Mouse (Mus musculus): ENCODE results near the gene Nans. TPM values are rescaled to one million over a fixed set of nuclear protein-coding genes. Genes with fewer than 3 reads are reported as not detected.
A peak's percentile ranks its signal among the peaks of the same experiment; 100 is the strongest.

The Nans gene
- 10 to 100 TPM; 19.4 to 19.7 TPM for total RNA-seq (2021)

DNA sequence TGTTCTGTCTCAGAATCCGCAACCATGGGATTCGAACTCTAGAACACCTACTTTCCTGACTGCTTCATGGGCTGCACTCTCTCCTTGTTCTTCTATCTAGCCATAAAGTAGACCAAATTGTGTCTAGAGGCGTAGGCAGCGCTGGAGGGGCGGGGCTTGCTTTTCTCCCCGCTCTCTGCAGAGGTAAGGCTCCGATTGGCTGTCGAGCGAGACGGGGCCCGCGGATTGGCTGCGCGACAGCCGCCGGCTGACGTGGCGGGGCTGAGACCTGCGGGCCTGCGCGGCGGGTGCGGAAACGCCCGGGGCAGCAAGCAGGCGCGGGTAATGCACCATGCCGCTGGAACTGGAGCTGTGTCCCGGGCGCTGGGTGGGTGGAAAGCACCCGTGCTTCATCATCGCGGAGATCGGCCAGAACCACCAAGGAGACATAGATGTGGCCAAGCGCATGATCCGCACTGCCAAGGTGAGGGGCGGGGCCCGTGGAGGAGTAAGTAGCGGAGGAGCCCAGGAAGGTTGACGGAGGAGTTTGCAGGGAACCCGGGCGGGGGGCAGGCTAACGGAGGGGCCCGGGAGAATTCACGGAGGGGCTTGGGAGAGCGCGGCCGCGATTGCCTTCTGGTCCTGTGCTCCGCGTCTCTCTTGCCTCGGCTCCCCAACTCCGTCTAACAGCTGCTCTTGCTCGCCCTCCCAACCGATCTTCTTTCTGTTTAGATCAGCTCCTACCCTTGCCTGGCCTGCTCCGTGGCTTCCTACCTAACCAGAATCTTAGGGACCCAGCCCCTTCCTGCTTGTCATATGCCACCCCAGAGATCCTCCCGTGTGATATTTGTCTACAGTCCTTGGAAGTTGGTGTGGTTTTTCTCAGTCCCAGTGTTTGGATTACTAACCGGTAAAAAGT is at the start of gene Nans:
Nans (plus strand) TSS at position 221 of the 898 bp plus-strand sequence.
- intact Hi-C loops (cut with DNase I), result loop anchor here (5.0 kb wide), 1 partner anchor 37 kb away; the partner anchor contains the start of gene Anp32b
- DNase-seq (ENCODE audit: low spot score in 2 of 2), result peak; percentile 94 to 96

DNA sequence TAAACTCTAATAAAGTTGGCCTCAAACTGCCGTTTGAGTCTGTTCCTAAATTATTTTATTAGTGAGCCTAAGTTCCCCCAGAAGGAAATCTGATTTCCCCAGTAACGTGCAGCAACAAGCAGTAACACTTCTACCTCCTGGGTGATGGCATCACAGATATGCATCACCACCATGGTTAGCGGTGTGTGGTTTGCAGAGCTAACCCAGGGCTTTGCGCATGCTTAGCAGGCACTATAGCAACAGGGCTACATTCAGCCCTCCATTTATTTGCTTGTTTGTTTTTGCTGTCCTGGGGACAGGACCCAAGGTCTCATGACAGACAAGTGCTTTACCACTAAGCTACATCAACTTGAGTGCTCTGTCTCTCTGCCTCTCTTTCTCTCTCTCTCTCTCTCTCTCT is 46.5 kb upstream of the Nans start:
- intact Hi-C loops (cut with DNase I), result no loop called here
- no peak for DNase-seq (ENCODE audit: low spot score in 2 of 2)

DNA sequence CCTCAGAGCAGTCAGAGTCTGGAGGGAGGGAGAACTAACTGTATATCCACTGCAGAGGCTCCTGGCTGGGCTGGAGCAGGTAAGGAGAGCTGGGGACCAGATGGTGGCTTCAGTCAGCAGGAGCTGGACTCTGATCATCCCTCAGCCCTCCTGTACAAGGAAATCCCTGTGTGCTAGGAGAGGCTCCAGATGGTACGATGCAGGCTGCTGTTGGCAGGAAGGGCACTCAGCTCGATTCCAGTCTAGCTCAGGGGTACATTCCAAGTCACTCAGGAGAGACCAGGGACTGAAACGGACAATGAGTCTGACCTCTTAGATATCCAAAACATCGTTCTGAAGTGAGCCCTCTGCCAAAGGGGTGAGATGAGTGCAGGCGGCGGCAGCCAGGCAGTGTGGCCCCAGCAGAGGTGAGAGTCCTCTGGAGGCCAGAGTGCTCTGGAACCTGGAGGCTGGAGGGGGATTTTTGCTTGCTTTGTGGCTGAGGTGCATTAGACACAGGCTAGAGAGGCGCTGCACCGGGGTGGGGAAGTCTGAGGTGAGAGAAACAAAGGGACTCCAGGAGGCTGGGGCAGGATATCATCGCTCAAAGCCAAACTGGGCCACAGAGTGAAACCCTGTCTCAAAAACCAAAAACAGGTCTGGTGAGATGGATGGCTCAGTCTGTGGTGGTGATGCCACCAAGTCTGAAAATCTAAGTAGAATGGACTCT is 43.7 kb upstream of the Nans start:
- intact Hi-C loops (cut with DNase I), result no loop called here
- DNase-seq (ENCODE audit: low spot score in 2 of 2), result no peak

DNA sequence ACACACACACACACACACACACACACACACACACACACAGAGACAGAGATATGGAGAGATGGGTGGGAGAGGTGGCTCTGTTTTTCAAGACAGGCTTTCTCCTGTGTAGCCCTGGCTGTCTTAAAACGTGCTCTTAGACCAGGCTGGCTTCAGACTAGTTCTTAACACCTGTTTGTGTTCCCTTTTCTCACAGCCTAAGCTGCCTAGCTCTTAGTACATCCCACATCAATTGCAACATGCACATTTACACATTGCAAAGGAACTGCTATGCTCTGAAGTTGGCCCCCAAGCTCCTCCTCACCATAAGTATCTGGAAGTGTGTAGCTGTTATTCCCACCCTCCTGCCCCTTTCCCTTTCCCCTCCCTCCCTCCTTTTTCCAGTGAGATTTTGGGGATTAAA is 41.6 kb upstream of the Nans start:
- intact Hi-C loops (cut with DNase I), result no loop called here

DNA sequence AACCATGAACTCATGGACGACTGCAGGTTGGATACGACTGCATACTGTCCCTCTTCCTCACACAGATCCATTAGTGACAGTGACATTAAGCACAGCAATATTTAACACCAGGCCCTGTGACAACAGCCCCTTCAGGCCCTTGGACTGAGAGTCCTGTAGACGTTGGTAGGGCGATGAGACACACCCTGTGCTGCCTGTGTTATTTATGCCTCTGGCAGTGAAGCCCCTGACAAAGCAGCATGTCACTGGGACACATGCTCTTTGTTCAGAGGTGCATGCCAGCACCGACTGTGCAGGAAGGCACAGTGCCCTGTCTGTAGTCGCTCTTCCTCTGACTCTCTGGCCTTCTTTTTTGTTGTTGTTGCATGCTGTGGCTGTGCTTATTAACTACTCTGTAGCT is 40.2 kb upstream of the Nans start:
- no peak for DNase-seq (ENCODE audit: low spot score in 2 of 2)
- intact Hi-C loops (cut with DNase I), result no loop called here

More for the DNA sequence above, 41.6 kb upstream of the Nans start:
- DNase-seq (ENCODE audit: low spot score in 2 of 2), result no peak

DNA sequence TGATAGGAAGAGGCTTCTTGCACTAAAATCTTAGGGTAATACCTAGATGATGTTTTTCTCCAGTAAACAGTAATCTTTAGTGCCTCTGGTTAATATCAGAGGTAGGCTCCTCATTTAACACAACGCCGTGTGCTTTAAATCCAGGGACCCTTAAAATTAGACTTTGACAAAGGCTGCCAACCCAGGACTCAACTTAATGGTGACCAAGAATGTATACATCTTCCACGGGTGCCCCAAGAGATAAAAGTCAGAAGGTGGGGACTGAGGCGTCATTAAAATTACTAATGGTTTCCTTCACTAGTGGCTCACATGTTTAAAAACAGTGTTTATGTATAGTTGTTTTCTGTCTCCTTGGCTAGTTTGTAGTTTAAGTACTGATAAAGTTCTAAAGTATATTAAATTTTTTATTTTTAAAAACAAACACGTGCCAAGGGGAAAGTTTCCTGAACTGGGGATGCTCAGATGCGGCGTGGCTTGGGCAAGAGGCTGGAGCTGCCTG is 39.0 kb upstream of the Nans start:
- intact Hi-C loops (cut with DNase I), result loop anchor here (5.0 kb wide), 1 partner anchor 37 kb away; the partner anchor contains the start of gene Nans

DNA sequence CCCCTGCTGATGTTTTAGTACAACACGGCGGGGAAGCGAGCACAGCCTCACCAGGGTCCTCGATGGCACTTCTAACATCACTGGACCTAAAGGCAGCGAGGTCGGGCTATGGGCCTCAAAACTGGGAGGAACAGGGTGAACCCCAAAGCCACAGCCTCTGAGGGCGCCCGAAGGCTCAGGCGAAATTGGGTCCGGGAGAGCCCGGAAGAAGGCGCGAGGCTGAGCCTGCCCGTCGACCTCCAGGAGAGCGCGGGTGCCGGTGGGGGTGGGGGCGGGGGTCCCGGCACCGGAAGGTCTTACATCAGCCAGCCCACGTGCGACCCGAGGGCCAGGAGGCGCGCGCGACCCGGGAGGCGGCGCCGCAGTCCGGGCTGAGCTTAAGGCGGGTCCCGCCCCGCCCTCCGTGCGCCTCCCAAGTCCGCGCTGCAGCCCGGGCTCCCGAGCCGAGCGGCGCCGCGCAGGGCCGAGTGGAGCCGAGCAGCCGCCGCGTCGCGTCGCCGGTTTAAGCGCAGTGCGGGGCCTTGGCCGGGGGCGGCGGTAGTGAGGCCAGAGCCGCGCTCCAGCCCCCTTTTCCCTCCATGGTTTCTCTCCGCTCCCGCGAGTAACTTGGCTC is 38.4 kb upstream of the Nans start, which contains the start of gene Anp32b:
Anp32b (plus strand) TSS at position 384 of the 613 bp plus-strand sequence.
- DNase-seq (ENCODE audit: low spot score in 2 of 2), result peak; percentile 92
- intact Hi-C loops (cut with DNase I), result loop anchor here (5.0 kb wide), 1 partner anchor 37 kb away; the partner anchor contains the start of gene Nans

More for the DNA sequence above, 39.0 kb upstream of the Nans start:
- no peak for DNase-seq (ENCODE audit: low spot score in 2 of 2)

DNA sequence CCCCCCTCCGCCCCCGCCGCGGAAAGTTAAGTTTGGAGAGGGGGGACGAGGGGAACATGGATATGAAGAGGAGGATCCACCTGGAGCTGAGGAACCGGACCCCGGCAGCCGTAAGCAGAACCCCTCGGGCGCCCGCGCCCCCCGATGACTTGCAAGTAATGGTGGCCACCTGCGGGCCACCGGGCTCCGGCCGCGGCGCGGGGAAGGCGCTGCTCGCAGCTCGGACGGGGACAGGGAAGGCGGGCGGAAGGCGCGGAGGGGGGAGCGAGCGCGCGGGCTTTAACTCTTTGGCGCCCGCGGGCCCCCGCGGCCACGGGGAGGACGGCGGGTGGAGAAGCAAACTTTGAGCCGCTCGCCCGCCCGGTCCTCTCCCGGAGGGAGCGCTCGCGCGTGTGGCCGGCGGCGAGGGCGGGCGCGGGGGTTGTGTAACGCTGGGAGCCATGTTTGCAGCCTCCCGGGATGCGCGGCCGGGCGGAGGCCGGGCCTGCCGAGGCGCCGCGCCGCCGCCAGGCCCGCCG is 37.7 kb upstream of the Nans start:
- peak; percentile 71 to 81 for DNase-seq (ENCODE audit: low spot score in 2 of 2)
- intact Hi-C loops (cut with DNase I), result loop anchor here (5.0 kb wide), 1 partner anchor 36 kb away; the partner anchor contains the start of gene Nans

DNA sequence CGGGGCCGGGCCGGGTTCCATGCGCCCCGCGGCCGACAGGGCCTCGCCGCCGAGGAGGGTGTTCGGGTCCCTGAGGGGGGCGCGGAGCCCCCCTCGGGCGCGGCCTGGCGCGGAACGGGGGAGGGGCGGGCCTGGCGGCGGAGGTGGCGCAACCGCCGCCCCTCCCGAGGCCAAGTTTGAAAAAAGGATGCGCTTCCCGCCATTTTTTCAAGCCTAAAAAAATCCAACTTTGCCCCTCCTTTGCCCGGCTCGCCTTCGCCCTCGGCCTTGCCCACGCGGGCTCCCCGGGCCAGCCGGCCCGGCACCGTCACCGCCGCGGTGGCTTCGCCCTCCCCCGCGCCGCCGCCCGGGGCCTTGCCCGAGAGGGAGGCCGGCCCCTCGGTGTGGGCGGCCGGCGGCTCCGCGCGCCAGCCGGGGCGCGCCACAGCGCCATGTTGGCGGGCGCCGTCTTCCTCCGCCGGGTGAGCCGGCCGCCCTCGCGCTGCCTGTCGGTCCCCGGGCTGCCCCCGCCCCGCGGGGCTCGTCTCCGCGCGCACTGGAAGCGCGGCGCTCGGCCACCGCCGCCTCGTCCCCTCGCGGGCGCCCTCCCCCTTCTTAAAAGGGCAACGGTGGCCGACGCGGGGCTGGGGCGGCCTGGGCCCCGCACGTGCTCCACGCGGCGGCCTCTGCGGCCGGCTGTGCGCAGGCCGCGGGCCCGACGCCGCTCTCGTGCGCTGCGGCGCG is 37.1 kb upstream of the Nans start:
- intact Hi-C loops (cut with DNase I), result loop anchor here (1.0 to 5.0 kb wide), 3 partner anchors 35 to 255 kb away; partner anchors contain the start of genes Nans, Trmo and Xpa

DNA sequence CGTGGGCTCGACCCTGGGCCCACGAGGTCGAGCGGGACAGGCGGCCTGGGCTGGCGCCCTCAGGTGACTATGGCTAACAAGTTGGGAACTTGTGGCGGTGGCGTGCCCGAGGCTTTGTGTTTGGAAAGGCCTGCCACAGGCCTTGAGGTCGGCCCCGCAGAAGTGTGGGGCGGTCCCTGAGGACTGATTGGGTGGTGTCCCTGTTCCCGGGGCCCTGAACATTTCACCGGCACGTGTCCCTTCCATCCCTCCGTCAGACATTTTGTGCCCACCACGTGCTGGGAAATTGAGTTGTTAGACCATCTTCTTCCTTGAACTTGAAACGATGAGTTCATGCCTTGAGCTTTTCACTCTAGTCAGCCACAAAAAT is 36.6 kb upstream of the Nans start:
- intact Hi-C loops (cut with DNase I), result loop anchor here (1.0 to 5.0 kb wide), 3 partner anchors 35 to 256 kb away; partner anchors contain the start of genes Nans, Trmo and Xpa
- DNase-seq (ENCODE audit: low spot score in 2 of 2), result peak; percentile 29 to 56

More for the DNA sequence above, 37.1 kb upstream of the Nans start:
- peak; percentile 57 to 81 for DNase-seq (ENCODE audit: low spot score in 2 of 2)

DNA sequence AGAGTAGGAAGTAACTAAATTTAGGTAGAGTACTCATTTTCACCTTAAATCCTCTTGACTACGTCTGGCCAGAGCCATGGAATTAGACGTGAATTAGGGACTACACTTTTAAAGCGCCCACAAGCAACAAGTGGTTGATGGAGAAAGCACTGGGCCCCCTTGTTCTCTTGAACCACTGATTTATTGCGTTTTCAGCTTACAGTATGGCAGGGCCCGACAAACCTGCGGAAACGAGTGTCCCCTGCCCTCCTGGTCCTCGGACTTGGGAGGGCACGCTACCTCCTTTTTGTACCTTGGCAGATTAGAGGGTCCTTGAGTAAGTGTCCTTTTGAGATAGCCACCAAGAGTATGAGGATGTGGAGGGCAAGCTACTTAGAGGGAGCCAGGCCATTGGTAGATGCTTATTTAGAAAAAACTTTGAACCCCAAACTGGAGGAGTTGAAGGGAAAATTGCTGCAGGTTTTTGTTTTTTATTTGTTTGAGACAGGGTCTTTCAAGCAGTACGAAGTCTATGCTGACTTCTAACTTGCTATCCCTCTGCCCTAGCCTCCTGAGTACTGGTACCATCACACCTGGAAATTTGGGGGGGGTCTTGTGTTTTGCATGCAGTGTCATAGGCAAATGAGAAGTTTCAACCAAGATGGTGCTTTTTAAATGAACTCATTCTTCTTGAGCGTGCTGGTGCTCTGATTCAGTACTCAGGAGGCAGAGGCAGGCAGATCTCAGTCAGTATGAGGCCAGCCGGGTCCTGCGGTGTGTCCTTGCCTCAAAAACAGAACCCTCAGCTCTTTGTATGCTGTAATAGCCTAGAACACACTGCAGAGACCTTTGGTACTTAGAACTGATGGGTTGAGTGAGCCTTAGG is 36.0 kb upstream of the Nans start:
- intact Hi-C loops (cut with DNase I), result loop anchor here (1.0 to 5.0 kb wide), 3 partner anchors 34 to 256 kb away; partner anchors contain the start of genes Nans, Trmo and Xpa
- no peak for DNase-seq (ENCODE audit: low spot score in 2 of 2)

DNA sequence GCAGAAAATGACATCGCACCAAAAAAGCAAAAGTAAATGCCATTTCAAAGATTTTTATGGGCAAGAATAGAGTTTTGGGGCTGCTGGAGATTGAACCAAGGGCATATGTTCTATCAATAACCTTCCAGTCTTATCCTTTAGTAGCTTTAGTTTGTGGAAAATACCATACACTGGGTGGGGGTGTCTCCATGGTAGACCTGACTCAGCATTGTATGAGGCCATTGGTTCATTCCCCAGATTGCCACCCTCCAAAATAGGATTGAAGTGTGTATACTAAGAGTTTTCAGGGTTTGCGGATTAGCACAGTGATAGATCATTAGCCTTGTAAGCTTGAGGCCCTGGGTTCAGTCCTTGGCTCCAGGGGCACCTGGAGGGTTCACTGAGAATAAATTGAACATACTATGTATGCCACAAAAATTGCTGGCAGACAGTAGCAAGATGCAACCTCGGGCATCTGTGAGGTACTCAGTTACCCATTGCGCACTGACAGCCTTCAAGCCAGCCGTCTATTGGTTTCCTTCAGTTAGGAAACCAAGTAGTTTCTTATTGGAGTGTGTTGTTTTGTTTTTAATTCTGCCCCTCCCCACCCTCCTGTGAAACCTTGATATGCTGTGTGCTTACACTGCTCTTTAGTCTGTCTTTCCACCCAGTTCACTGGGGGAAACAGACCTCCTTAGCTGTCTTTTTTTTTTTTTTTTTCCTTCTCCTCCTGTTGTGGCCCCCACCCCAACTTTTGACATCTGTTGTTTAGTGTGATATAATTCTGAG is 34.8 kb upstream of the Nans start:
- intact Hi-C loops (cut with DNase I), result loop anchor here (5.0 kb wide), 1 partner anchor 33 kb away; the partner anchor contains the start of gene Nans
- no peak for DNase-seq (ENCODE audit: low spot score in 2 of 2)

DNA sequence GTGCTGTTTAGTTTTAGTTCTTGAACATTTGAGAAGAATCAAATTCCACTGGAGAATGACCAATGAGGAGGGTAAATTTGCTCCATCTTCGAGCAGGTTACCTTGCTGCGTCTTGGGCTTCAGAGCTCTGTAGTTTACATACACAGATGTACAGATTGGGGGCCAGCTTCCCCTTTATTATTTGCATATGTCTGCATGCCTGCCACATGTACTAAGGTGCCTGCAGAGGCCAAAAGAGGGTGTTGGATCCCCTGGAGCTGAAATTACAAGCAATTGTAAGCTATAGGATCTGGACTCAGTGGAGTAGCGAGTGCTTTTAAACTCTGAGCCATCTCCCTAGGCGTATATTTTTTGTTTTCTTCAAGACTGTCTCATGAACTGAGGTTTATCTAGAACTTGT is 32.3 kb upstream of the Nans start:
- intact Hi-C loops (cut with DNase I), result no loop called here
- no peak for DNase-seq (ENCODE audit: low spot score in 2 of 2)

DNA sequence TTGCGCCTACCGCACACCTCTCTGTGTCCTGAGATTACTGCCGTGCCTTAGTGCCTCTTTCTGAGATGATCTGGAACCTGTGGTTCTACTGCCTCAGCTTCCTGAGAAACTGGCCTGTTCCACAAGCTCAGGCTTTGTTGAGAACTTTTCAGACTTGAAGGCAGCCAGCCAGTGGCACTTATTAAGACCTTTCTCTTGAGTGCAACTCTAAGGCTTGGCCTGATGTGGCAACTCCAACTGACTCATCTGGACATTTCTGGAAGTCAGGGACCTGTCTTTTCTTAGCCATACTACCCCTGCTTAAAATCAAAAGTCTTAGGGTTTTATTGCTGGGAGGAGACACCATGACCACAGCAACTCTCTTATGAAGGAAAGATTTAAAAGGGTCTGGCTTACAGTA is 31.9 kb upstream of the Nans start:
- intact Hi-C loops (cut with DNase I), result no loop called here
- no peak for DNase-seq (ENCODE audit: low spot score in 2 of 2)

DNA sequence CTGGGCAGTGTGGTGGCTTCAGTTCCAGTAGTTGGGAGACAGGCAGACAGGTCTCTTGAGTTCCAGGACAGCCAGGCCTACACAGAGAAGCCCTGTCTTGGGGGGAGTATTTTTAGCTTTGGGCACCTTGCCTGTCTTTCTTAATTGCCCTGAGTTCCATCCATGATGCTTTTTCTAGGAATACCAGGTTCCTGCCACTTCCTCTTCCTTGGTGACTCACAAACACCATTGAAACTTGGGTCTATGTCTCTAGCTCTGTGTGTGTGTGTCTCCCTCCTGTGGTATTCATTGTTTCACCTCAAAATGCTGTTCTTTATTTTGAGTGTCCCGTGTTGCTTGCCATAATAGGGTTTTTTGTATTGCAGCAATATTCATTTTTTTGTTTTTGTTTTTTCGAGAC is 30.6 kb upstream of the Nans start:
- DNase-seq (ENCODE audit: low spot score in 2 of 2), result no peak
- intact Hi-C loops (cut with DNase I), result no loop called here

DNA sequence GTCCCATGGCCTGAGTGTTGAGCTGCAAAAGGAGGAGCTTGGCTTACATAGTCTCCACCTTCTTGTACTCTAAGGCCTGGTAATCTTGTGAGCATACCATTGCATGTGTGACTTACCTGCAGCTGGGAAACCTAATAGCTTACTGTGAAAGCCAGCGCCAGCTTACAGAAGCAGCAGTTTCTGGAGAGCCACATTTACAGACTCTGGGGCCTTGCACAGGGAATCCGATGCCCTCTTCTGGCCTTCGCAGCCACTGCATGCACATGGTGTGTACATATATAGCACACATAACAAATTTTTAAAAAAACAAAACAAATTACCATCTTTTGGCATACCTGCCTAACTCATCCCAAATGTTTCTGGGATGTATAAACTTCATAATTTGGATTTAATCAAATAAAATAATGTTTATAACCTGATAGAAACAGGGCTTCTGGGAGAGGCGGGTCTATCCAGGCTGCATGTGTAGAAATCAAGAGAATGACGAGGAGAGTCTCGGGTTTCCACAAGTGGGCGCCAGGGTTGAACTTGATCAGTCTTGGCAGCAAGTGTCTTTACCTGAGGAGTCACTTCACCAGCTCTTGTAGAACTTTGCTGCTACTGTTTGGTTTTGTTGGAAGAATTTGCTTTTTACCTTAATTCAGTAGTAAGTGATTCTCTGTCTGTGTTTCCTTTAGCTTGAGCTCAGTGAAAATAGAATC is 25.8 kb upstream of the Nans start:
- DNase-seq (ENCODE audit: low spot score in 2 of 2), result peak in 1 of 2 experiments; percentile 18
- intact Hi-C loops (cut with DNase I), result no loop called here

Data from left cerebral cortex, postnatal 25 days (tissue).